Mouse (Mus musculus) C2C12 (cell line): ENCODE measurements at regions not wholly inside any gene's neighbourhood (a gene's known extent, or its start where the extent isn't known, plus 50 kb on each side); places are given as distances from the start of the nearest gene placed in this dataset.

ENCODE experiments used
- H3K27me3 ChIP-seq: one replicate; pipeline ENCODE4 v1.6.1; 2011; ENCODE audit not compliant: control insufficient read depth, insufficient read depth, insufficient read length
- H3K36me3 ChIP-seq: one replicate; pipeline ENCODE4 v1.6.1; 2011; ENCODE audit not compliant: control insufficient read depth, insufficient read depth
- H3K4me3 ChIP-seq: one replicate; pipeline ENCODE4 v1.5.1; 2011; ENCODE audit warnings: mild to moderate bottlenecking, control low read depth; ENCODE audit not compliant: poor library complexity, insufficient read depth, severe bottlenecking
- H3K79me2 ChIP-seq: one replicate; pipeline ENCODE4 v1.6.1; 2011; ENCODE audit not compliant: control insufficient read depth, insufficient read depth
- H3K79me3 ChIP-seq: one replicate; pipeline ENCODE4 v1.6.1; 2011; ENCODE audit warnings: low read depth, control low read depth
- H3ac ChIP-seq: one replicate; pipeline ENCODE3; 2011; ENCODE audit warnings: low read depth; ENCODE audit not compliant: control insufficient read depth, insufficient read length
- CEBPB ChIP-seq: IDR thresholded peaks from one replicate; pipeline ENCODE4 v1.6.1; 2011; ENCODE audit warnings: low read depth, mild to moderate bottlenecking, control low read depth, moderate library complexity
- CTCF ChIP-seq: IDR thresholded peaks from one replicate; pipeline ENCODE4 v1.5.1; 2011; ENCODE audit not compliant: control insufficient read depth, insufficient read depth, insufficient read length
- FOSL1 ChIP-seq: IDR thresholded peaks from one replicate; pipeline ENCODE4 v1.8.0; 2011; ENCODE audit warnings: mild to moderate bottlenecking, low read length; ENCODE audit not compliant: poor library complexity, insufficient read depth, severe bottlenecking
- MAX ChIP-seq: IDR thresholded peaks from one replicate; pipeline ENCODE4 v1.6.1; 2011; ENCODE audit warnings: mild to moderate bottlenecking, control low read depth
- MYOD1 ChIP-seq: IDR thresholded peaks from one replicate; pipeline ENCODE4 v1.6.1; 2011; ENCODE audit warnings: low read depth; ENCODE audit not compliant: control insufficient read depth, insufficient read length
- MYOG ChIP-seq: IDR thresholded peaks from one replicate; pipeline ENCODE4 v1.6.1; 2011; ENCODE audit not compliant: control insufficient read depth, insufficient read length; ENCODE audit errors: extremely low read depth
- USF1 ChIP-seq: IDR thresholded peaks from one replicate; pipeline ENCODE4 v1.6.1; 2011; ENCODE audit warnings: low read depth, mild to moderate bottlenecking, control low read depth, moderate library complexity

GRCm38 (mm10) chr11:113070365-113070764 is 288.3 kb downstream of the Sox9 start:
- H3K36me3 ChIP-seq: no peaks in the 10 kb centered on the region
- H3K79me2 ChIP-seq: no peaks in the 10 kb centered on the region
- no peak overlapping the region for H3ac ChIP-seq
- no peak for TF ChIP-seq CEBPB
- no peak for TF ChIP-seq MYOG
- TF ChIP-seq FOSL1: no peak
- no peak for TF ChIP-seq USF1
- no peak for TF ChIP-seq MAX
- TF ChIP-seq MYOD1: no peak
- H3K79me3 ChIP-seq: no peaks in the 10 kb centered on the region
- no peaks in the 10 kb centered on the region for H3K27me3 ChIP-seq
- no peak overlapping the region for H3K4me3 ChIP-seq

GRCm38 (mm10) chr11:113071942-113072341 is 289.9 kb downstream of the Sox9 start:
- no peaks in the 10 kb centered on the region for H3K36me3 ChIP-seq
- no peaks in the 10 kb centered on the region for H3K27me3 ChIP-seq
- no peak for TF ChIP-seq MYOG
- TF ChIP-seq MYOD1: no peak
- TF ChIP-seq CTCF: no peak
- no peak for TF ChIP-seq CEBPB
- TF ChIP-seq FOSL1: no peak
- TF ChIP-seq MAX: no peak
- no peak for TF ChIP-seq USF1
- H3K4me3 ChIP-seq: no peak overlapping the region
- H3ac ChIP-seq: no peak overlapping the region
- H3K79me2 ChIP-seq: no peaks in the 10 kb centered on the region
- no peaks in the 10 kb centered on the region for H3K79me3 ChIP-seq

- H3K79me2 ChIP-seq: no peaks in the 10 kb centered on the region
- no peak overlapping the region for H3ac ChIP-seq
- no peaks in the 10 kb centered on the region for H3K36me3 ChIP-seq
- H3K79me3 ChIP-seq: no peaks in the 10 kb centered on the region
- TF ChIP-seq CEBPB: no peak
- no peaks in the 10 kb centered on the region for H3K27me3 ChIP-seq
- H3K4me3 ChIP-seq: no peak overlapping the region
Observed at GRCm38 (mm10) chr11:113074328-113074727, 292.3 kb downstream of the Sox9 start.

GRCm38 (mm10) chr11:113076371-113076770 is 294.3 kb downstream of the Sox9 start:
- TF ChIP-seq FOSL1: no peak
- no peak for TF ChIP-seq MYOD1
- TF ChIP-seq MAX: no peak
- TF ChIP-seq USF1: no peak
- TF ChIP-seq MYOG: no peak
- Histone ChIP-seq H3K27me3 (no peaks in the 10 kb centered on the region), H3K4me3 (no peak overlapping the region), H3ac (no peak overlapping the region), H3K79me2 (no peaks in the 10 kb centered on the region), H3K36me3 (no peaks in the 10 kb centered on the region), H3K79me3 (no peaks in the 10 kb centered on the region)

- TF ChIP-seq USF1 (no peak), MYOD1 (no peak), CEBPB (no peak), MAX (no peak), MYOG (no peak), FOSL1 (no peak), CTCF (no peak)
- Histone ChIP-seq H3K27me3 (no peaks in the 10 kb centered on the region), H3K79me2 (no peaks in the 10 kb centered on the region), H3ac (no peak overlapping the region), H3K4me3 (no peak overlapping the region), H3K36me3 (no peaks in the 10 kb centered on the region), H3K79me3 (no peaks in the 10 kb centered on the region)
Observed at GRCm38 (mm10) chr11:113080311-113080710, 298.3 kb downstream of the Sox9 start.

- Histone ChIP-seq H3K36me3 (no peaks in the 10 kb centered on the region), H3K27me3 (no peaks in the 10 kb centered on the region), H3ac (no peak overlapping the region), H3K79me3 (no peaks in the 10 kb centered on the region), H3K4me3 (no peak overlapping the region), H3K79me2 (no peaks in the 10 kb centered on the region)
- TF ChIP-seq FOSL1 (no peak), MAX (no peak), CEBPB (no peak), CTCF (no peak), MYOD1 (no peak), MYOG (no peak), USF1 (no peak)
Observed at GRCm38 (mm10) chr11:113084442-113084841, 302.4 kb downstream of the Sox9 start.

GRCm38 (mm10) chr11:113085556-113085955 is 303.5 kb downstream of the Sox9 start:
- H3K79me2 ChIP-seq: no peaks in the 10 kb centered on the region

More at GRCm38 (mm10) chr11:113085556-113085955, 303.5 kb downstream of the Sox9 start:
- Histone ChIP-seq H3K79me3 (no peaks in the 10 kb centered on the region), H3K4me3 (no peak overlapping the region), H3K36me3 (no peaks in the 10 kb centered on the region), H3K27me3 (no peaks in the 10 kb centered on the region), H3ac (no peak overlapping the region)
- TF ChIP-seq MYOD1: no peak
- TF ChIP-seq FOSL1: no peak
- TF ChIP-seq CTCF: no peak
